Mouse (Mus musculus) spleen, adult 2 months (tissue): Measurements from ENCODE around the gene Camta1. TPM values are rescaled to one million over a fixed set of nuclear protein-coding genes. Genes with fewer than 3 reads are reported as not detected.

Source experiments
- DNase-seq, 2 experiments: peaks; one replicate each; pipeline versions ENCODE4 v3.0.0 to v3.0.0-alpha.2; 2012 to 2021; ENCODE audit warnings: low spot score in 2 of 2, low read depth in 1 of 2
- H3K27ac ChIP-seq: fragments of 200-500 bp; 2 replicates; pipeline ENCODE4 v1.5.1; 2012; ENCODE audit warnings: low read length, inconsistent platforms; ENCODE audit not compliant: insufficient read depth
- H3K27me3 ChIP-seq: fragments of 200-500 bp; 2 replicates; pipeline ENCODE4 v1.6.1; 2012; ENCODE audit warnings: mild to moderate bottlenecking, moderate library complexity, low read length, inconsistent platforms; ENCODE audit not compliant: control insufficient read depth, insufficient read depth
- H3K36me3 ChIP-seq: fragments of 200-500 bp; 2 replicates; pipeline ENCODE4 v1.6.1; 2012; ENCODE audit warnings: mild to moderate bottlenecking, low read length, inconsistent platforms; ENCODE audit not compliant: control insufficient read depth, insufficient read depth
- H3K4me1 ChIP-seq: fragments of 200-500 bp; 2 replicates; pipeline ENCODE4 v1.6.1; 2011; ENCODE audit warnings: inconsistent platforms; ENCODE audit not compliant: control insufficient read depth, insufficient read depth, insufficient read length
- H3K4me3 ChIP-seq: fragments of 200-500 bp; 2 replicates; pipeline ENCODE4 v1.5.1; 2011; ENCODE audit warnings: mild to moderate bottlenecking, inconsistent platforms; ENCODE audit not compliant: insufficient read depth, insufficient read length; ENCODE audit errors: extremely low read depth
- CTCF ChIP-seq: fragments of 200-500 bp; IDR thresholded peaks from 2 replicates; pipeline ENCODE4 v1.5.1; 2011; ENCODE audit warnings: mild to moderate bottlenecking, inconsistent platforms; ENCODE audit not compliant: insufficient read depth, insufficient read length, insufficient replicate concordance; ENCODE audit errors: extremely low read depth
- POLR2A ChIP-seq: fragments of 200-500 bp; IDR thresholded peaks from 2 replicates; pipeline ENCODE4 v1.6.1; 2011; ENCODE audit warnings: low read depth, low read length, inconsistent platforms
- WGBS: fragments of 180-500 bp; shearing (Covaris S2); methylation state at CpG from one replicate; pipeline ENCODE4 v1.1.7; 2018; 5-methylcytosine and 5-hydroxymethylcytosine counted together
- polyA plus RNA-seq: library from polyadenylated mRNA; depleted of rRNA; stranded (reverse); fragments of >200 nt; gene quantifications from 2 replicates; pipeline ENCODE4 v1.2.3, GENCODE M21; 2012; rRNA removed

Gene Camta1
- polyA plus RNA-seq, 1 experiment = 7.7 TPM

DNA sequence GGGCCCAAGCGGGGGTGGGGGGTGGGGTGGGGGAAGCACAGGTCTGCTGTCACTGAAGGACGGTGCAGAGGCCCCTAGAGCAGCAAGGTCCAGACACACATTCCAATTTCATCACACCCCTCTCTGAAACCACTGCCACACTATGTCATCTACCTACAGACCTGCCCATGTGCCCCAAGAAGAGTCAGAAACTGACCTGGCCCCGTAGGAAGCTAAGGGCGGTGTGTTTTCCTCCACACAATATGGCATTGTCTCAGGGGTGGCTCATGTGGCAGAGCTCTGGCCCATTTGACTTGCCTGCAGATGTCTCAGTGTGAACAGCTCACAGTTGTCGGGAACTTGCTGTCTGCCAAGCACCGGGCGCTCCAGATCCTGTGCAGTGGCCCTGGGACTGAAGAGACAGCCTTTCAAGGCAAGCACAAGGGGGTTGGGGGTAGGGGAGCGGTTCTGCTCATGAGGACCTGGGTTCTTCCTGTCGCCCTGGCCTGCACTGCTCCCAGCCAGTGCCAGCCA is 989.5 kb downstream of the Camta1 start:
- DNase-seq = no peak
- Histone ChIP-seq H3K36me3 (no peaks in the 10 kb centered on the region), H3K4me1 (peaks cover 2% of the 10 kb centered on the region; the same call in 1 of the 2 replicates), H3K27me3 (no peaks in the 10 kb centered on the region), H3K27ac (0 out of 2 replicates have a peak overlapping the region, but pooled peaks have one; percentile 26), H3K4me3 (no peak overlapping the region)
- TF ChIP-seq POLR2A (no peak), CTCF (no peak)
- 75% methylated on average over 9 of the region's 9 CpGs for WGBS

DNA sequence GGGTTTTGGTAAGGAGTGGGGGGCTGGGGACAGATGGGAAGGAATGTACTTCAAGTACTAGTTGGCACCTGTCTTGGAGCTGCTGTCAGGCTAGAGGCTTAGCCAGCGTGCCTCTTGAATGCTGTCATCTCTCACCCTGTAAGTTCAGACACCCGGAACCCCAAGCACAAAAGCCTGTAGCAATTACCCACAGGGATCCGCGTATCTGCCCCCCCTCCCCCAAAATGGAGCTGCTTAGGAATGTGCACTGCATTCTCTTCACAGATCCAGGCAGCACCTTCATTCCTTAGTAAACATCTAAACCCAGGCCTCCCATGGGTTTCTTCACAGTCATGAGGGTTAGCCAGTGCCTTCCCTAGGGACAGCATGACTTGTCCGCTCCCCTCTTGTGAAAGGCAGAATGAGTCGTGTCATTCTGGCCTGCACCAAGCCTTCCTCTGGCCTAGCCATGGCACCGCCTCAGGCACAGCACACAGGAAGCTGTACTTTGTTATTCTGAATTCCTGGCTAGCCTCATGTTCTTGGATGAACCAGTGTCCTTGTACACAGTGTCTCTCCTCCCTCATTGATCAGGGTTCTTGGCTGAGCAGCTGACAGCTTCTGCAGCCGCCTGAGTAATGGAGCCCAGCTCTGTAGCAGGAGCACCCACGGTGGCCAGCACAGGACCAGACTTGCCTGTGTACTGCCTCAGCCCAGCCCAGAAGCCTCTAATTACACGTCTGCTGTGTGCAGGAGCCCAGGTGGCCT is 990.1 kb downstream of the Camta1 start:
- WGBS = 72% methylated on average over 10 of the region's 10 CpGs
- no peak for DNase-seq
- no peak overlapping the region for H3K4me3 ChIP-seq

DNA sequence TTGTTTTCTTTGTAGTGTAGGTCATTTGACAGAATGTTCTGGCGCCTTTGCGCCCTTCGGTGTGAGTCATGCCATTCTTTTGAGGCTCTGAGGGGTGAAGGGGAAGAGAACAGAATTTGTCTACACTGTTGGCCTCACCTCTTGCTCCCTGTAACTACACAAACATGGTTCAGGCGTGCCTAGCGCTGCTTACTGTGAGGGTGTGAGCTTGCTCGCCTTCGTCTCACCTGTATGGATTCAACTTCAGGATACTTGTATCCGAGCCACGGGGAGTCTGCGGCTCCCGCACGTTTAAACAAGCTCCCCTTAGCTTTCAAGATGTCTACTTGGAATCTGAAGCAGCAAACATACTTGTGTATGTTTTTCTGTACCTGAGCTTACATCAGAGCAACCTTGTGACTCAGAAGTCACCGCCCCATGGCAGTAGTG is 990.7 kb downstream of the Camta1 start:
- Histone ChIP-seq H3K27ac (0 out of 2 replicates have a peak overlapping the region, but pooled peaks have one; percentile 15), H3K4me1 (peaks cover 2% of the 10 kb centered on the region; the same call in 1 of the 2 replicates), H3K27me3 (no peaks in the 10 kb centered on the region), H3K4me3 (no peak overlapping the region), H3K36me3 (peaks cover 3% of the 10 kb centered on the region; the same call in 1 of the 2 replicates)
- no peak for DNase-seq
- WGBS = 91% methylated on average over 13 of the region's 13 CpGs
- TF ChIP-seq POLR2A = no peak
- TF ChIP-seq CTCF = no peak

More for the DNA sequence above, 990.1 kb downstream of the Camta1 start:
- Histone ChIP-seq H3K27me3 (no peaks in the 10 kb centered on the region), H3K4me1 (peaks cover 2% of the 10 kb centered on the region; the same call in 1 of the 2 replicates), H3K36me3 (peaks cover 2% of the 10 kb centered on the region; the same call in 1 of the 2 replicates), H3K27ac (no peak overlapping the region)
- TF ChIP-seq POLR2A = no peak
- no peak for TF ChIP-seq CTCF

DNA sequence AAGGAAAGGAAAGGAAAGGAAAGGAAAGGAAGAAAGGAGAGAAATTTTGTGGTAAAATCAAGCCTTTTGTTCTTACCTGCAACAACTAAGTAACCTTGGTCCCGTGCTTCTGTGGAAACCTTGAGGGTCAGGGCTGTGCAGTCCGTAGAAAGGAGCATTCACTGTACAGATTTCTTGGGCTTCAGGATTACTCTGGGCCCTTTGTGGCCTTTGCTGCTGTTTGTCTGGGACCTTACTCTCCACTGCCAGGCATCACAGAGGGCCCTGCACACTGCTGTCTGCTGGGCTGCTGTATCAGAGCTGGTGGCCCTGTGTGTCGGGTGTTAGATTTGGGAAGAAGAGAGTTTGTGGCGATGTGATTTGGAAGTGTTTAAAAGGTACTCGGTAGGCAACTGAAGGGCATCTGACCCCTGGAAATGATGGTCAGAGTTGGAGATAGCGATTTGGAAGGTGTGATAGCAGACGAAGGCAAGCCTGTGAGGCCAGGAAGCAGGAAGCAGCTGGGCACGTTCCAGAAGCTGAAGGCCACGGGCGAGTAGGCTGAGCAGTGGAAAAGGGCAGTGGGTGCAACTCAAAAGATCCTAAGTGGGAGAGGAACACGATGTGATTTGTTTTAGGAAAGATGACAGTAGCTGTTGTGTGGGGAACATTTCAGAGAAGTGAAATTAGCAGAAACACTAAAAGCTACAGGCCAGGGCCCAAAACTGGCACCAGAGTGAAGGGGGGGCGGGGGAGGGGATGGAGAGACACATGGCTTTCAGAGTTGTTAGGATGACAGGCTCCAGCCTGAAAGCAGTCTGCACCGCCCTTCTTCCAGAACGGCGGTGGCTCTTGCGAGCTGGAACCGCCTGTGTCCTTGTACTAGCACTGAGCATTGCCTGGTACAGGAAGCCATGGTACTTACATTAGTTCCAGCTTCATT is 992.1 kb downstream of the Camta1 start:
- Histone ChIP-seq H3K36me3 (peaks cover 3% of the 10 kb centered on the region; the same call in 1 of the 2 replicates), H3K27ac (peak overlapping the region; percentile 61), H3K4me3 (no peak overlapping the region), H3K4me1 (no peaks in the 10 kb centered on the region), H3K27me3 (no peaks in the 10 kb centered on the region)
- DNase-seq = no peak
- 54% methylated on average over 17 of the region's 17 CpGs for WGBS
- TF ChIP-seq POLR2A (no peak), CTCF (no peak)

DNA sequence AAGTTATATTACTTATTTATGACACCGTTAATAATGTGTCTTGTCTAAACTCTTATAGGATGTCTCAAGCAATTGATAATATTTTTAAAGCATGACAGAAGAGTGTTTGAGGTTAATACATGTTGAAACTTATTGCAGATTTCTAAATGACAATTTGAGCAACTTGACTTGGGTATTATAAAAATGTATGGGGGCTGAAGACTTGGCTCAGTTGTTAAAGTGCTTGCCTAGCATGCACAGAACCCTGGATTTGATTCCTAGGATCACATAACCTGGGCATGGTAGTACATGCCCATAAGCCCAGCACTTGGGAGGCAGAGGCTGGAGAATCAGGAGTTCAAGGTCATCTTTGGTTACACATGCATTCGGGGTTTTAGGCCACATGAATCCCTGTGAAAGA is 992.8 kb downstream of the Camta1 start:
- 86% methylated on average over 2 of the region's 2 CpGs for WGBS
- H3K4me3 ChIP-seq = no peak overlapping the region
- no peaks in the 10 kb centered on the region for H3K4me1 ChIP-seq
- H3K27ac ChIP-seq = no peak overlapping the region
- no peaks in the 10 kb centered on the region for H3K27me3 ChIP-seq
- TF ChIP-seq CTCF (no peak), POLR2A (no peak)
- H3K36me3 ChIP-seq = peaks cover 3% of the 10 kb centered on the region; the same call in 1 of the 2 replicates
- no peak for DNase-seq

DNA sequence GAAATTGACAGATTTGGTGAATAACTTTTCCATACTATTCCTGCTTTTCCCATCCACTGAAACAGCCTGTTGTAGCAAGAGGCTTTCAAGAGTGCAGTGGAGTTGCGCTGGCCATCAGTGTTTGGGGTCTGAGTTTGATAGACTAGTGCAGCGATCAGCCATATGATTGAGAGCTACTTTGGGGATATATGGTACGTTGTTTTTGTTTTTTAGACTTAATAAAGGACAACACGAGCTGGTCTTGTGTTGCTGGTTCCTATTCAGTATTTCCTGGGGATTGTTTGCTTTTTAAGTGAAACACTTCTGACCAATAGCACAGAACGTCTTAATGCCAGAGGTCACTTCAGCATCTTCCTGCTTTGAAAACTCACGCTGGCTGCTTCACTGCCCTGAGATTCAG is 993.5 kb downstream of the Camta1 start:
- TF ChIP-seq CTCF (no peak), POLR2A (no peak)
- peaks cover 3% of the 10 kb centered on the region; the same call in 1 of the 2 replicates for H3K36me3 ChIP-seq
- DNase-seq = no peak
- no peak overlapping the region for H3K4me3 ChIP-seq
- H3K27ac ChIP-seq = no peak overlapping the region
- 86% methylated on average over 6 of the region's 6 CpGs for WGBS
- H3K27me3 ChIP-seq = no peaks in the 10 kb centered on the region
- H3K4me1 ChIP-seq = no peaks in the 10 kb centered on the region

Other genes starting within 250 kb of the Camta1 start
- gene Dnajc11, start 71.8 kb upstream of the Camta1 start, polyA plus RNA-seq = 31.6 and 40.9 TPM in 2 replicates
- 46.2 and 53.0 TPM in 2 replicates for gene Thap3, start 127.1 kb upstream of the Camta1 start, polyA plus RNA-seq
- 3.8 and 4.2 TPM in 2 replicates for gene Phf13, start 134.4 kb upstream of the Camta1 start, polyA plus RNA-seq
- gene Klhl21, start 146.9 kb upstream of the Camta1 start, polyA plus RNA-seq = 20.1 and 28.4 TPM in 2 replicates
- 18.9 and 21.3 TPM in 2 replicates for gene Zbtb48, start 165.8 kb upstream of the Camta1 start, polyA plus RNA-seq
- gene Tas1r1, start 176.7 kb upstream of the Camta1 start, polyA plus RNA-seq = 0.14 and 0.15 TPM in 2 replicates
- gene Nol9, start 177.4 kb upstream of the Camta1 start, polyA plus RNA-seq = 22.8 and 28.1 TPM in 2 replicates
- gene Plekhg5, start 210.6 kb upstream of the Camta1 start, polyA plus RNA-seq = 9.5 and 13.1 TPM in 2 replicates